Mouse (Mus musculus) heart, adult 2 months (tissue): Measurements from ENCODE around the gene Gm20388. TPM values are rescaled to one million over a fixed set of nuclear protein-coding genes. Genes with fewer than 3 reads are reported as not detected.

Experiments
- DNase-seq, 2 experiments: peaks; one replicate each; pipeline ENCODE4 v3.0.0; 2021
- H3K27ac ChIP-seq: fragments of 200-600 bp; 2 replicates; pipeline ENCODE4 v1.8.1; 2022
- H3K27me3 ChIP-seq: fragments of 200-500 bp; 2 replicates; pipeline ENCODE4 v1.6.1; 2012; ENCODE audit warnings: mild to moderate bottlenecking, low read length, inconsistent platforms, mixed read lengths; ENCODE audit not compliant: control insufficient read depth, insufficient read depth
- H3K36me3 ChIP-seq: fragments of 200-500 bp; 2 replicates; pipeline ENCODE4 v1.6.1; 2012; ENCODE audit warnings: low read length, inconsistent platforms; ENCODE audit not compliant: control insufficient read depth, insufficient read depth
- H3K4me1 ChIP-seq: fragments of 200-500 bp; 2 replicates; pipeline ENCODE4 v1.6.1; 2011; ENCODE audit warnings: low read length; ENCODE audit not compliant: control insufficient read depth, insufficient read depth
- H3K4me3 ChIP-seq: fragments of 200-600 bp; 2 replicates; pipeline ENCODE4 v1.8.1; 2022
- H3K79me2 ChIP-seq: fragments of 200-500 bp; replicated peaks from 2 replicates; pipeline ENCODE4 v1.6.1; 2012; ENCODE audit warnings: mild to moderate bottlenecking, inconsistent platforms, low read length, moderate library complexity, mixed read lengths; ENCODE audit not compliant: control insufficient read depth, insufficient read depth
- H3K9ac ChIP-seq: fragments of 200-500 bp; 2 replicates; pipeline ENCODE4 v1.6.1; 2012; ENCODE audit warnings: low read depth, mild to moderate bottlenecking, control low read depth, inconsistent platforms, low read length, mixed read lengths
- CTCF ChIP-seq: fragments of 200-600 bp; IDR thresholded peaks from 2 replicates; pipeline ENCODE4 v1.8.1; 2022; ENCODE audit warnings: antibody characterized with exemption, mild to moderate bottlenecking, moderate library complexity
- EP300 ChIP-seq: fragments of 200-500 bp; IDR thresholded peaks from 2 replicates; pipeline ENCODE4 v1.6.1; 2011; ENCODE audit warnings: low read depth, low read length, control low read depth; ENCODE audit not compliant: insufficient read depth
- POLR2A ChIP-seq: fragments of 200-500 bp; IDR thresholded peaks from 2 replicates; pipeline ENCODE4 v1.6.1; 2011; ENCODE audit warnings: mild to moderate bottlenecking, low read depth, low read length, control low read depth; ENCODE audit not compliant: insufficient read depth
- WGBS: fragments of 180-500 bp; shearing (Covaris S2); methylation state at CpG from one replicate; pipeline ENCODE4 v1.1.7; 2018; 5-methylcytosine and 5-hydroxymethylcytosine counted together
- intact Hi-C: fragments of 180-260 bp; cut with DNase I; formaldehyde crosslinking; loops from one replicate; pipeline ENCODE4 v1.15.1; 2025
- long read RNA-seq: library from polyadenylated mRNA; stranded (forward); transcript quantifications from one replicate; pipeline ENCODE4 v2.0.0, GENCODE M21; 2021
- polyA plus RNA-seq: library from polyadenylated mRNA; depleted of rRNA; stranded (reverse); fragments of >200 nt; gene quantifications from 2 replicates; pipeline ENCODE4 v1.2.3, GENCODE M21; 2012; rRNA removed
- total RNA-seq, 2 experiments: library from RNA; stranded (reverse); gene quantifications; 2 replicates each; pipeline ENCODE4 v1.2.3; 2021

The Gm20388 gene
- total RNA-seq (1 to 10 TPM in 1 of 2 experiments, not detected in 1; 1.8 TPM), polyA plus RNA-seq (32.3 and 39.0 TPM in 2 replicates)
- long read RNA-seq, partial matches to known transcripts: 7 of 39 reads
- long read RNA-seq, other reads (novel, unspliced or antisense): 32 of 39 reads

- intact Hi-C loops: no loop called here
- H3K36me3 ChIP-seq: peaks cover 5% of the 10 kb centered on the region; the same call in 1 of the 2 replicates
- peaks cover 9% of the 10 kb centered on the region for H3K4me1 ChIP-seq
- H3K79me2 ChIP-seq: no peaks in the 10 kb centered on the region; the same call in 1 of the 2 replicates
- TF ChIP-seq POLR2A (peak; percentile 67), EP300 (no peak), CTCF (no peak)
- peak within 1 kb of the TSS; percentile 88 for H3K27ac ChIP-seq
- H3K9ac ChIP-seq: peak within 1 kb of the TSS; percentile 100
- H3K4me3 ChIP-seq: peak within 1 kb of the TSS; percentile 80
- H3K27me3 ChIP-seq: no peaks in the 10 kb centered on the region
- WGBS: under 1% methylated on average over 97 of the region's 97 CpGs
- DNase-seq: peak; percentile 95 to 99
Measured at GRCm38 (mm10) chr8:119910547-119911257, at the start of gene Gm20388. Gm20388 (plus strand) TSS chr8:119910841.

DNA sequence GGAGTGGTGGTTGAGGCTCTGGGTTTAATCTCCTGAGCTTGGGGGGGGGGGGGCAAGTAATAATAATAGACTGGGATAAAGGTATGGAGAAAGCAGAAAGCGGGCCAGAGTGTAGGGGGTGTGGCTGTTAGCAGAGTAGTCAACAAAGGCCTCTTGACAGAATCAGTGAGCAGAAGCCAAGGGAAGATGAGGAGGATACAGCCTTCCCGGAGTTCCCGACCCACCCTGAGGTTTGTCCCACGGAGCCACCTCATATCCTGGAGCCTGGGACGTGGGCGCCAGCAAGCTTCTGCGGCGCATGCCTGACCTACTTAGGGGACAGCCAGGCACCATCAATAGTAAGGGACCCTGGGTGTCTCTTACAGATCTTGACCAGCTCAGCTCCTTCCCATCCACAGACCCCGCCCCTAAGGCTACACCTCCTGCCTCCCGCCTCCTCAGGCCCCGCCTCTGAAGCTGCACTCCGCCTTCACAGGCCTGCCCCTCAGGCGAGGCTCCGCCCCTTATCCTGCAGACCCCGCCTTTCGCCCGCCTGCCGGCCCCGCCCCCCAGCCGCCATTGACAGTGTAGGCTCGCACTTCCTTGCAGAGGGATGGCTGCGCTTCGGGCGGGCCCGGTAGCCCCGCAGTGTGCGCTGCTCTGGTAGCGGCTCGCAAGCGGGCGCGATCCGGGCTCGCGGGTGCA lies 48.8 kb upstream of the Gm20388 start, which contains the start of gene Klhl36:
TSS of gene Klhl36 (plus strand) at position 561 of the 684 bp plus-strand sequence.
- intact Hi-C loops: loop anchor here (2.0 kb wide), 1 partner anchor 21 kb away; the partner anchor contains the start of gene Cotl1
- DNase-seq: peak; percentile 97 to 99
- no peaks in the 10 kb centered on the region; the same call in 1 of the 2 replicates for H3K4me1 ChIP-seq
- no peaks in the 10 kb centered on the region for H3K79me2 ChIP-seq
- no peaks in the 10 kb centered on the region for H3K36me3 ChIP-seq
- H3K27me3 ChIP-seq: no peaks in the 10 kb centered on the region
- under 1% methylated on average over 34 of the region's 35 CpGs for WGBS
- peak within 1 kb of the TSS; percentile 89 for H3K4me3 ChIP-seq
- TF ChIP-seq CTCF (no peak), POLR2A (peak; percentile 66)
- peak within 1 kb of the TSS; percentile 86 for H3K9ac ChIP-seq
- peak within 1 kb of the TSS; percentile 71 for H3K27ac ChIP-seq

DNA sequence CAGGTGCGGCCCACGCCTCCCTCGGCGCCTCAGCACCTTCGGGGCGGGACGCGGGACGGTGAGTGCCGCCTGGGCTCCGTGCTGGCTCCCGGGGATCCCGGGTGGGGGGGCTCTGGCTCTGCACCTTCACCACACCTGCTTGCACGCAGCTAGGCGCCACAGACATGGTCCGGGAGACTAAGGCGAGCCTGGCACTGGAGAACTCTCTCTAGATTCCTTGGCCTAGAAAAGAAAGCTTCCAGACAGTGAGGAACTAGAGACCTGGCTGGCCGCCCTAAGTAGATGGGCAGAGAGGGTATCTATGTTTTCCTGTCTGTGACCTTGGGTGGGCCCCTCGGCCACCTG lies 48.3 kb upstream of the Gm20388 start:
- Histone ChIP-seq H3K36me3 (no peaks in the 10 kb centered on the region), H3K9ac (peak overlapping the region; percentile 86), H3K27me3 (no peaks in the 10 kb centered on the region), H3K27ac (peak overlapping the region; percentile 71), H3K4me1 (no peaks in the 10 kb centered on the region; the same call in 1 of the 2 replicates), H3K4me3 (peak overlapping the region; percentile 89), H3K79me2 (no peaks in the 10 kb centered on the region)
- intact Hi-C loops: loop anchor here (2.0 kb wide), 1 partner anchor 22 kb away; the partner anchor contains the start of gene Cotl1
- DNase-seq: no peak
- TF ChIP-seq EP300: no peak
- TF ChIP-seq CTCF: no peak
- TF ChIP-seq POLR2A: no peak
- 1% methylated on average over 19 of the region's 19 CpGs for WGBS

DNA sequence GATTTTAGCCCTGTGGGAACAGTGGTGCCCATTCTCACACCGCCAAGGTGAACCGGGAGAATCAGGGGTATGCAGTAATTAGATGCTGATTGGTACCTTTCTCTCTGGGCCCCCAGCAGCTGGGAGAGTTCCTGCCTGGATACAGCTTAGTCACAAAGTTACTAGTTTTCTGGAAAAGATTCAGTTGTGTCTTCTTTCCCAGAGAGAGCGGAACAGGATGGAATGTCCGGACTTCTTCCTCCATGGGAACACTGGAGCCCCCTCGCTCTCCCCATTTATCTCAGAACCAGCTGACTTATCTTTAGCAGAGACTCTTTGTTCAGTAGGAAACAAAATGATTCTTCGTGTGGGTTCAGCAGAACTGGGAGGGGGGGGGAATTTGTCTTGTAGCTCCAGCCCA lies 47.9 kb upstream of the Gm20388 start:
- peak overlapping the region; percentile 89 for H3K4me3 ChIP-seq
- no peaks in the 10 kb centered on the region for H3K79me2 ChIP-seq
- H3K36me3 ChIP-seq: no peaks in the 10 kb centered on the region
- intact Hi-C loops: loop anchor here (2.0 kb wide), 1 partner anchor 22 kb away; the partner anchor contains the start of gene Cotl1
- peak overlapping the region; percentile 71 for H3K27ac ChIP-seq
- no peaks in the 10 kb centered on the region; the same call in 1 of the 2 replicates for H3K4me1 ChIP-seq
- 26% methylated on average over 6 of the region's 6 CpGs for WGBS
- no peak for DNase-seq
- peak overlapping the region; percentile 86 for H3K9ac ChIP-seq
- H3K27me3 ChIP-seq: no peaks in the 10 kb centered on the region
- no peak for TF ChIP-seq POLR2A
- TF ChIP-seq CTCF: no peak
- TF ChIP-seq EP300: no peak

DNA sequence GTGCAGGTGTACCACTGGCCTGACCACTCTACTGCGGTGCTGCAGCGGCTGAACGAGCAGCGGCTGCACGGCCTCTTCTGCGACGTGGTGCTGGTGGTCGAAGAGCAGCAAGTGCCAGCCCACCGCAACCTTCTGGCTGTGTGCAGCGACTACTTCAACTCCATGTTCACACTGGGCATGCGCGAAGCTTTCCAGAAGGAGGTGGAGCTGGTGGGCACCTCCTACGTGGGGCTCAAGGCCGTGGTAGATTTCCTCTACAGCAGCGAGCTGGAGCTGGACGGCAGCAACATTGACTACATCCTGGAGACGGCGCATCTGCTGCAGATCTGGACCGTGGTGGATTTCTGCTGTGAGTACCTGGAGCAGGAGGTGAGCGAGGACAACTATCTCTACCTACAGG lies 41.0 kb upstream of the Gm20388 start:
- TF ChIP-seq CTCF (no peak), POLR2A (no peak), EP300 (no peak)

DNA sequence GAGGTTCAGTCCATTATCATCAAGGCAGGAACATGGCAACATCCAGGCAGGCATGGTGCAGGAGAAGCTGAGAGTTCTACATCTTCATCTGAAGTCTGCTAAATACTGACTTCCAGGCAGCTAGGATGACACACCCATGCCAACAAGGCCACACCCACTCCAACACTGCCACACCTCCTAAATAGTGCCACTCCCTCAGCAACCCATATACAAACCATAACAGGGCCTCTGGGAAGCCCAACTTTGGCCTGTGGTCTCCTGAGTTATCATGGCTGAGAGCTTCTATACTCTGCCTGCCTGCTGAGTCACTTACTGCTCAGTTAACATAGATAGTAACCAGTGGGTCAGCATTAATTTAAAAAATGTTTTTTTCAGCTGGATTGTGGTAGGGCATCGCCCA lies 37.5 kb upstream of the Gm20388 start:
- H3K36me3 ChIP-seq: no peaks in the 10 kb centered on the region

More for the DNA sequence above, 41.0 kb upstream of the Gm20388 start:
- no peaks in the 10 kb centered on the region for H3K36me3 ChIP-seq
- 79% methylated on average over 20 of the region's 20 CpGs for WGBS
- no peaks in the 10 kb centered on the region for H3K79me2 ChIP-seq
- no peak overlapping the region for H3K9ac ChIP-seq
- no peak for DNase-seq
- no peaks in the 10 kb centered on the region for H3K4me1 ChIP-seq
- intact Hi-C loops: no loop called here
- H3K27ac ChIP-seq: no peak overlapping the region
- no peak overlapping the region for H3K4me3 ChIP-seq
- no peaks in the 10 kb centered on the region for H3K27me3 ChIP-seq

More for the DNA sequence above, 37.5 kb upstream of the Gm20388 start:
- no peak for DNase-seq
- Histone ChIP-seq H3K9ac (no peak overlapping the region), H3K27me3 (no peaks in the 10 kb centered on the region), H3K27ac (no peak overlapping the region), H3K4me3 (no peak overlapping the region), H3K79me2 (no peaks in the 10 kb centered on the region), H3K4me1 (no peaks in the 10 kb centered on the region)
- no peak for TF ChIP-seq EP300
- TF ChIP-seq CTCF: no peak
- no peak for TF ChIP-seq POLR2A
- WGBS: 98% methylated on average over 1 of the region's 1 CpGs
- intact Hi-C loops: no loop called here
